ENCODE assay signal across 24 mouse cellular contexts in genomic region chr10:107867414-107867813, GRCm38 (mm10). TPM values are rescaled to one million over a fixed set of nuclear protein-coding genes. Genes with fewer than 3 reads are reported as not detected.
DNase-seq lines count a peak whose midpoint lies in the region; ATAC-seq and TF ChIP-seq lines count a peak whose summit lies in the region.
"Had no signal": no experiment of that assay in that cellular context is flagged by ENCODE, and none has a peak within 500 bp of the region (broad histone marks: within the 10 kb centered on the region; RNA-seq: fewer than 3 reads in every experiment).

No protein-coding gene starts in this region.

- no peak overlapping the region for H3K4me2 ChIP-seq in midbrain, embryonic 11.5 days
- no peak overlapping the region for H3K4me2 ChIP-seq in midbrain, postnatal 0 days (ENCODE audit: low read depth, low read length, poor library complexity, severe bottlenecking)
- H3K4me2 ChIP-seq in intestine, embryonic 15.5 days (replicated peaks), result no peak overlapping the region
- H3K4me2 ChIP-seq in intestine, postnatal 0 days (replicated peaks; ENCODE audit: low read depth), result no peak overlapping the region
- H3K4me2 ChIP-seq: embryonic facial prominence, embryonic 12.5 days; forebrain, embryonic 13.5 days; forebrain, embryonic 15.5 days had no signal

- H3K27me3 ChIP-seq in midbrain, embryonic 11.5 days (ENCODE audit: control insufficient read depth, insufficient read depth, low read length), result no peaks in the 10 kb centered on the region
- no peaks in the 10 kb centered on the region for H3K27me3 ChIP-seq in midbrain, postnatal 0 days (ENCODE audit: insufficient read depth, low read length)
- H3K27me3 ChIP-seq in intestine, embryonic 15.5 days (replicated peaks), result no peaks in the 10 kb centered on the region
- H3K27me3 ChIP-seq in intestine, postnatal 0 days (replicated peaks; ENCODE audit: control insufficient read depth, insufficient read depth, low read length), result no peaks in the 10 kb centered on the region
- H3K27me3 ChIP-seq: CH12.LX; embryonic facial prominence, embryonic 12.5 days; forebrain, embryonic 13.5 days; forebrain, embryonic 15.5 days; Patski had no signal

- H3K36me3 ChIP-seq in midbrain, embryonic 11.5 days (ENCODE audit: control insufficient read depth, insufficient read depth, low read length), result no peaks in the 10 kb centered on the region
- H3K36me3 ChIP-seq in midbrain, postnatal 0 days (ENCODE audit: insufficient read depth, low read length), result no peaks in the 10 kb centered on the region
- no peaks in the 10 kb centered on the region for H3K36me3 ChIP-seq in intestine, embryonic 15.5 days
- H3K36me3 ChIP-seq in intestine, postnatal 0 days (ENCODE audit: control insufficient read depth, insufficient read depth), result no peaks in the 10 kb centered on the region
- H3K36me3 ChIP-seq: embryonic facial prominence, embryonic 10.5 days; embryonic facial prominence, embryonic 12.5 days; forebrain, embryonic 15.5 days; G1E had no signal

- DNase-seq in midbrain, embryonic 11.5 days (ENCODE audit: low spot score, missing footprints), result peak; percentile 37
- DNase-seq in midbrain, postnatal 0 days (ENCODE audit: low spot score), result no peak
- DNase-seq in gastrocnemius, postnatal 36 days, result no peak
- DNase-seq: adrenal gland, adult 8-10 months; adrenal gland, postnatal 14 days; adrenal gland, postnatal 36 days; B cell, adult 2 months; cerebellum, adult 11-12 months; cerebellum, adult 2 months; cerebellum, adult 9-10 months; cerebellum, postnatal 10 days; cerebellum, postnatal 25 days had no signal

- no peaks in the 10 kb centered on the region for H3K4me1 ChIP-seq in midbrain, embryonic 11.5 days (ENCODE audit: control insufficient read depth, insufficient read depth, low read length)
- no peaks in the 10 kb centered on the region for H3K4me1 ChIP-seq in midbrain, postnatal 0 days (ENCODE audit: insufficient read depth, low read length)
- no peaks in the 10 kb centered on the region for H3K4me1 ChIP-seq in intestine, embryonic 15.5 days (replicated peaks)
- no peaks in the 10 kb centered on the region for H3K4me1 ChIP-seq in intestine, postnatal 0 days (replicated peaks; ENCODE audit: control insufficient read depth, insufficient read depth, low read length)
- H3K4me1 ChIP-seq: embryonic facial prominence, embryonic 12.5 days; forebrain, embryonic 13.5 days; forebrain, embryonic 15.5 days had no signal

- TF ChIP-seq CTCF in midbrain, postnatal 0 days (IDR thresholded peaks at IDR 0.05), result no peak
- TF ChIP-seq CTCF in intestine, postnatal 0 days (IDR thresholded peaks at IDR 0.05; ENCODE audit: low read depth), result no peak

- H3K27ac ChIP-seq in midbrain, embryonic 11.5 days (ENCODE audit: low read depth, low read length), result no peak overlapping the region
- no peak overlapping the region for H3K27ac ChIP-seq in midbrain, postnatal 0 days (ENCODE audit: low read depth, low read length)
- no peak overlapping the region for H3K27ac ChIP-seq in intestine, embryonic 15.5 days
- H3K27ac ChIP-seq in intestine, postnatal 0 days (ENCODE audit: low read depth, low read length), result no peak overlapping the region
- H3K27ac ChIP-seq: embryonic facial prominence, embryonic 10.5 days; embryonic facial prominence, embryonic 12.5 days; forebrain, embryonic 13.5 days; forebrain, embryonic 15.5 days had no signal

- no peak overlapping the region for H3K4me3 ChIP-seq in midbrain, embryonic 11.5 days (ENCODE audit: low read depth, low read length)
- H3K4me3 ChIP-seq in midbrain, postnatal 0 days (ENCODE audit: low read depth, low read length), result no peak overlapping the region
- no peak overlapping the region for H3K4me3 ChIP-seq in intestine, embryonic 15.5 days (replicated peaks)
- H3K4me3 ChIP-seq in intestine, postnatal 0 days (ENCODE audit: low read depth, low read length), result no peak overlapping the region
- H3K4me3 ChIP-seq: embryonic facial prominence, embryonic 10.5 days; embryonic facial prominence, embryonic 12.5 days; forebrain, embryonic 13.5 days; forebrain, embryonic 15.5 days had no signal

- intact Hi-C loops in gastrocnemius, postnatal 36 days (cut with DNase I), result no loop called here

- no peak for ATAC-seq in midbrain, embryonic 11.5 days (ENCODE audit: low FRiP score)
- no peak for ATAC-seq in midbrain, postnatal 0 days (ENCODE audit: low FRiP score)
- ATAC-seq in intestine, embryonic 15.5 days, result peak; percentile 87
- ATAC-seq in intestine, postnatal 0 days, result peak; percentile 49; the same call in 1 of the 2 replicates
- ATAC-seq: activated CD4-positive, CD25-positive, alpha-beta regulatory T cell, adult 4 months; CD4-positive, CD25-positive, alpha-beta regulatory T cell, adult 4 months; forebrain, embryonic 13.5 days; forebrain, embryonic 15.5 days; Patski had no signal

- 87% methylated on average over 4 of the region's 4 CpGs for WGBS in midbrain, embryonic 11.5 days
- 76% methylated on average over 4 of the region's 4 CpGs for WGBS in midbrain, postnatal 0 days
- WGBS in intestine, embryonic 15.5 days, result 69% methylated on average over 4 of the region's 4 CpGs
- WGBS in intestine, postnatal 0 days, result 48% methylated on average over 4 of the region's 4 CpGs

- no peak overlapping the region for H3K9ac ChIP-seq in midbrain, embryonic 11.5 days (ENCODE audit: low read length)
- no peak overlapping the region for H3K9ac ChIP-seq in midbrain, postnatal 0 days (replicated peaks; ENCODE audit: low read length, poor library complexity, severe bottlenecking)
- H3K9ac ChIP-seq in intestine, embryonic 15.5 days, result no peak overlapping the region
- no peak overlapping the region for H3K9ac ChIP-seq in intestine, postnatal 0 days (ENCODE audit: low read depth, low read length)
- H3K9ac ChIP-seq: embryonic facial prominence, embryonic 12.5 days; forebrain, embryonic 13.5 days; forebrain, embryonic 15.5 days had no signal

- no peaks in the 10 kb centered on the region for H3K9me3 ChIP-seq in midbrain, embryonic 11.5 days (ENCODE audit: control insufficient read depth, low read length)
- H3K9me3 ChIP-seq in midbrain, postnatal 0 days (ENCODE audit: low read length), result no peaks in the 10 kb centered on the region
- H3K9me3 ChIP-seq in intestine, embryonic 15.5 days, result no peaks in the 10 kb centered on the region
- H3K9me3 ChIP-seq in intestine, postnatal 0 days (ENCODE audit: control insufficient read depth), result no peaks in the 10 kb centered on the region
- H3K9me3 ChIP-seq: embryonic facial prominence, embryonic 10.5 days; embryonic facial prominence, embryonic 12.5 days; forebrain, embryonic 13.5 days; forebrain, embryonic 15.5 days; G1E had no signal

RNA-seq across cellular contexts. Expression of gene Otogl, which starts 44.5 kb away (rescaled TPM):
- polyA plus RNA-seq in midbrain, embryonic 11.5 days (2014; fragmentation: Nextera tagmentation; extraction: Ambion mirVana), result 0.01 TPM in 1 of 2 replicates, not detected in the other
- 0.19 and 0.22 TPM in 2 replicates for total RNA-seq in midbrain, postnatal 0 days (2014; rRNA removed)
- 0.04 and 0.05 TPM in 2 replicates for polyA plus RNA-seq in midbrain, postnatal 0 days (2015; fragmentation: Nextera tagmentation; extraction: Ambion mirVana)
- 0.04 and 0.05 TPM in 2 replicates for polyA plus RNA-seq in intestine, embryonic 15.5 days (2015; fragmentation: Nextera tagmentation; extraction: Ambion mirVana)
- 0.04 TPM in 1 of 2 replicates, not detected in the other for polyA plus RNA-seq in intestine, postnatal 0 days (2015; fragmentation: Nextera tagmentation; extraction: Ambion mirVana)
- not detected for total RNA-seq in gastrocnemius, postnatal 36 days (2021)
- polyA plus RNA-seq: activated CD4-positive, CD25-positive, alpha-beta regulatory T cell, adult 4 months; CD4-positive, CD25-positive, alpha-beta regulatory T cell, adult 4 months; forebrain, embryonic 11.5 days; forebrain, embryonic 13.5 days; G1E had no signal

Comparison
In these comparisons a context has a peak if more than half of its experiments do, and no peak if none do; other contexts are left out.
1. ATAC-seq: peak in intestine, embryonic 15.5 days (single experiment) and intestine, postnatal 0 days (single experiment); none in midbrain, embryonic 11.5 days (single experiment) and midbrain, postnatal 0 days (single experiment).